Mouse (Mus musculus): ENCODE data around the gene Tomm40l. TPM values are rescaled to one million over a fixed set of nuclear protein-coding genes. Genes with fewer than 3 reads are reported as not detected.

The Tomm40l gene
- total RNA-seq, 2 experiments from 2014 or later, result 46.9 to 58.1 TPM

- DNase-seq, result no peak
Observed at GRCm38 (mm10) chr1:171193911-171194830, 28.1 kb downstream of the Tomm40l start.

DNA sequence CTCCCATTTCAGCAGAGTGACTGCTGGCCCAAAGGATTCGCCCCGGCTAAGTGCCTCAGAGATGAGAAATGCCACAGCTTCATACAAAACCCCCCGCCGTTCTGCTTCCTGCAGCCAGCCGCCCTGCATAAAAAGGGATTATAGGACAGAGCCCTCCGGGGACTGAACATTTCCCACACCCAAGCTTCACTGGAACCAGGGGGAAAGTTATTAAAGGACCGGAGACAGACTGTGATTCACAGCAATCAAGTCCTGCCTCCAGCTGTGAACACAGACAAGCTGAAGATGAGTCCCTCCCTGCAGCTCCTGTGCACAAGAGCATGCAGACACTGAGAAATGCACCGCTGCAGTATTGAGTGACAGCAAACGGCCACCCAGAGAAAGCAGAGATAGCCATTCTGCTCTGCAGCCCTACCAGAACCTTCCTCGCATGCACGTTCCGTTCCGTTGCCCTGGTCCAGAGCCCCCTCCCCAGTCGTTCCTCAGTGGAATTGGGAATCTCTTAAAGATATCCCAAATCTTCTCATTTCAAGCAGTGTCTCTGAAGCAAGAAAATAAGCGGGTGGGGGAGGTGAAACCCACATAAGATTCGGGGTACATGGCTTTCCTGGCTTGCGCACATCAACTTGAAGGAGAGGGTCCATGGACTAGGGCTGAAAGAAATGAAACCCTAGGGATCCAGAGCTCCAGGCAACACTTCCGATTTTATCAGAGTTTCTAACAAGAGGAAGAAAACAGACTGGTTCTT is 29.0 kb downstream of the Tomm40l start:
- DNase-seq, result no peak

DNA sequence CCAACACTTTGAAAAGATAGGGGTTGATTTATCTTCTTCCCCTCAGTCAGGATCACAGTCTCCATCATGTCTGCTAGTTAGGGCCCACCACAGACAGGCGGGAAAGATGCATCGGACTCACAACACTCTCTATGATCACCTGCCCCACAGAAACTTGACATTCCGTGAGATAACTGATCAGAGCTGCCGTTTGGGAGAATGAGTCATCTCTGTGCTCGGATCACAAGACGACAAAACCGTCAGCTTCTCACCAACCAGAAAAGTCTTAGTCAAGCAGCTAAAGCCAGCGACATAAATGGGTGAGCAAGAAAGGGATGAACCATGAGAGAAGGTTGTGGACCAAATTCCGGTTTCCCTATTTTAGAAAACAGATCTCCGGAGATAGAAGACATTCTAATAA is 30.0 kb downstream of the Tomm40l start:
- no peak for DNase-seq

GRCm38 (mm10) chr1:171190832-171191231 is 31.5 kb downstream of the Tomm40l start:
- no peak for DNase-seq

GRCm38 (mm10) chr1:171189476-171190114 is 32.7 kb downstream of the Tomm40l start:
- no peak for DNase-seq

GRCm38 (mm10) chr1:171189046-171189445 is 33.3 kb downstream of the Tomm40l start:
- no peak for DNase-seq

- no peak for DNase-seq
Observed at GRCm38 (mm10) chr1:171187851-171188700, 34.2 kb downstream of the Tomm40l start.

DNA sequence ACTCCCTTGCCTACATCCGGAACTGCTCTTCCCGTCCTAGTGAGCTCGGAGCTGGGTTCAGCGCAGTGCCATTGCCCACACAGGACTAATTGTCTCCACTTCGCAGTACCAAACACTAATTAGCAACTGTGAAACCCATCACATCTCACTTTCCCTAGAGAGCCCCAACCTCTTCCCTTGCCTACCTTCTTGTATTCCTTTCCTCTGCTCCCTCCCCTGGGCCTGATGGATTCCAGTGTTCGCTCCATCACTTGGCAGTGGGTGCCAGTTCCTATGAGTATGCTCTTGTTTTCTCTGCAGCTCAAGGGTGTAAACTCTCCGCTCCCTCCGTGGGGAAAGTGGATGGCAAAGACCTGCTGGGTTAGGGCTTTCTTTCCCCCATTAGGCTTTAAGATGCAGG is 36.7 kb downstream of the Tomm40l start:
- DNase-seq, result no peak

- no peak for DNase-seq
Observed at GRCm38 (mm10) chr1:171184314-171184713, 38.0 kb downstream of the Tomm40l start.

DNA sequence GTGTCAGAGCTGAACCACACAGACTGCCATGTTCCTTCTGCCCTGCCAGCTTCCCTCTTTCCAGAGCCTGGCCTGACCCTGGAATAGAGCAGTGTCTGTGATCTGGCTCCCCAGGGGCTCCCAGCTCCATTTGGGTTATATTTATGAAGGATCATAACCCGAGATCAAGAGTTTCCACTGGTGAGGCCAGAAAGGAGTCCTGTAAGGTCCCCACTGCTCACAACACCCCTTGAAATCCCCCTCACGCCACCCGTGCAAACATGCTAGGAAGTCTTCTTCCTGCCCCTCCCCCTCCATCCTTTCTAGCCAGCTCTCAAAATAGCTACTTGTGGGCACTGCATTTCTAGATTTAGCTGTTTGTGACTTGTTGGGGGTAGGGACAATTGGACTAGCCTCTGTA is 38.7 kb downstream of the Tomm40l start:
- DNase-seq, result no peak

- no peak for DNase-seq
Observed at GRCm38 (mm10) chr1:171183025-171183424, 39.3 kb downstream of the Tomm40l start.

GRCm38 (mm10) chr1:171179487-171180171 is 42.7 kb downstream of the Tomm40l start:
- DNase-seq, result no peak

DNA sequence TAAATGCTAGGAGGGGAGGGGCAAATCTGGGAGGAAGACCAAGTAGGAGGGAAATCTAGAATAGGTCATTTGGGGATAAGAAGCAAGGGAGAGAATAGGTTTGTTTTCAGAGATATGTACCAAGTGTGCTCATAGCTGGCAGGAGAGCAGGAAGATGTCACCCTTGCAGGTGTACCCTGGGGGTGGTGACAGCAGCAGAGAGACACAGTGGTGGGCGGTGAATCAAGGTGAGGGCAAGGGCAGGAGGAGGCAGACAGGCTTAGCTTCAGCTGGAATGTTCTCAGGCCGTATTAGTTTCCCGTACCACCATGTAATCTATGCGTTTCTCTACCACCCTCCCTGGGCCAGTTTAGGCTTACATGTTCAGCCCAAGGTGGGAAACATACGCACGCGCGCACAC is 49.5 kb downstream of the Tomm40l start:
- DNase-seq, result no peak

GRCm38 (mm10) chr1:171171138-171171537 is 51.2 kb downstream of the Tomm40l start:
- DNase-seq, result no peak

GRCm38 (mm10) chr1:171169913-171170312 is 52.4 kb downstream of the Tomm40l start:
- DNase-seq, result no peak

DNA sequence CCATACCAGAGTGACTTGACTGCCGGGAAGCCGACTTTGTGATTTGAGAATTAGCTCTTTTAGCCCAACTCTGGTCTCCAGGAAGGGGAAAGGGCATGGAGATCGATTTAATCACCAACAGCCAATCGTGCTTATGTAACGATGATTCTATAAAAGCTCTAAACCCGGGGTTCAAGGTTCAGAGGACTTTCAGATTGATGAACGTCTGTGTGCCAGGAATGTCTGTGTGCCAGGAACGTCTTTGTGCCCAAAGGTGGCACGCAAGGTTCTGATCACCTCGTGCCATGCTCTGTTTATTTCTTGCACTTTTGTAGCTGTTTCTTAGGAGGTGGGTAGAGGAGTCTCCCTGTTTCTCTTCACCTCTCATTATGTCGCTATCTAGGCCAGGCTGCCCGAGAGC is 53.4 kb downstream of the Tomm40l start:
- no peak for DNase-seq

Other genes starting within 250 kb of the Tomm40l start
- gene Fcgr2b, start 246.0 kb downstream of the Tomm40l start, total RNA-seq (2021), result 10 to 100 TPM; 12.4 to 22.3 TPM
- 1 to 10 TPM in 1 of 2 experiments, under 1 TPM in 1; 0.85 to 1.2 TPM for gene Fcgr4, start 203.6 kb downstream of the Tomm40l start, total RNA-seq (2021)
- 10 to 100 TPM in 1 of 2 experiments, 1 to 10 TPM in 1; 9.8 to 10.4 TPM for gene Fcgr3, start 157.6 kb downstream of the Tomm40l start, total RNA-seq (2021)
- 1 to 10 TPM in 1 of 2 experiments, under 1 TPM in 1; 0.51 to 1.3 TPM for gene Cfap126, start 108.6 kb downstream of the Tomm40l start, total RNA-seq (2021)
- 100 to 1,000 TPM; 746 to 845 TPM for gene Sdhc, start 71.9 kb downstream of the Tomm40l start, total RNA-seq (2021)
- gene Mpz, start 71.8 kb downstream of the Tomm40l start, total RNA-seq (2021), result 10 to 100 TPM; 10.1 to 20.4 TPM
- gene Pcp4l1, start 26.2 kb downstream of the Tomm40l start, total RNA-seq (2021), result 10 to 100 TPM; 28.0 to 30.7 TPM
- 10 to 100 TPM; 13.4 to 29.4 TPM for gene Nr1i3, start 8.5 kb downstream of the Tomm40l start, total RNA-seq (2021)
- gene Apoa2, start 2.5 kb upstream of the Tomm40l start, total RNA-seq (2021), result 1,000 to 10,000 TPM; 1,052 to 2,650 TPM
- 10 to 100 TPM; 14.4 to 19.2 TPM for gene Fcer1g, start 11.9 kb upstream of the Tomm40l start, total RNA-seq (2021)
- 1 to 10 TPM; 4.0 to 5.1 TPM for gene Adamts4, start 27.9 kb upstream of the Tomm40l start, total RNA-seq (2021)
- gene Ndufs2, start 28.9 kb upstream of the Tomm40l start, total RNA-seq (2021), result 1,000 to 10,000 TPM in 1 of 2 experiments, 100 to 1,000 TPM in 1; 996 to 1,019 TPM
- gene B4galt3, start 47.8 kb upstream of the Tomm40l start, total RNA-seq (2021), result 10 to 100 TPM; 28.9 to 34.7 TPM
- 10 to 100 TPM; 30.8 to 43.8 TPM for gene Ppox, start 58.7 kb upstream of the Tomm40l start, total RNA-seq (2021)
- gene Usp21, start 65.5 kb upstream of the Tomm40l start, total RNA-seq (2021), result 10 to 100 TPM; 31.8 to 40.2 TPM
- gene Ufc1, start 72.5 kb upstream of the Tomm40l start, total RNA-seq (2021), result 100 to 1,000 TPM; 145 to 153 TPM
- 10 to 100 TPM; 33.7 to 35.2 TPM for gene Dedd, start 106.6 kb upstream of the Tomm40l start, total RNA-seq (2021)
- gene Nit1, start 123.1 kb upstream of the Tomm40l start, total RNA-seq (2021), result 10 to 100 TPM; 51.4 to 56.0 TPM
- gene Pfdn2, start 123.2 kb upstream of the Tomm40l start, total RNA-seq (2021), result 100 to 1,000 TPM; 107 to 114 TPM
- 1 to 10 TPM; 5.3 to 5.7 TPM for gene Klhdc9, start 138.3 kb upstream of the Tomm40l start, total RNA-seq (2021)
- gene Nectin4, start 147.6 kb upstream of the Tomm40l start, total RNA-seq (2021), result under 1 TPM; 0.12 to 0.21 TPM
- gene Arhgap30, start 166.4 kb upstream of the Tomm40l start, total RNA-seq (2021), result 1 to 10 TPM; 5.1 to 6.1 TPM
- gene Usf1, start 188.8 kb upstream of the Tomm40l start, total RNA-seq (2021), result 10 to 100 TPM; 53.5 to 67.7 TPM
- 10 to 100 TPM; 16.6 to 36.1 TPM for gene Tstd1, start 196.4 kb upstream of the Tomm40l start, total RNA-seq (2021)
- gene F11r, start 215.0 kb upstream of the Tomm40l start, total RNA-seq (2021), result 10 to 100 TPM; 64.9 to 66.2 TPM